9 mouse cellular contexts compared by ENCODE assay signal in the genomic region with DNA sequence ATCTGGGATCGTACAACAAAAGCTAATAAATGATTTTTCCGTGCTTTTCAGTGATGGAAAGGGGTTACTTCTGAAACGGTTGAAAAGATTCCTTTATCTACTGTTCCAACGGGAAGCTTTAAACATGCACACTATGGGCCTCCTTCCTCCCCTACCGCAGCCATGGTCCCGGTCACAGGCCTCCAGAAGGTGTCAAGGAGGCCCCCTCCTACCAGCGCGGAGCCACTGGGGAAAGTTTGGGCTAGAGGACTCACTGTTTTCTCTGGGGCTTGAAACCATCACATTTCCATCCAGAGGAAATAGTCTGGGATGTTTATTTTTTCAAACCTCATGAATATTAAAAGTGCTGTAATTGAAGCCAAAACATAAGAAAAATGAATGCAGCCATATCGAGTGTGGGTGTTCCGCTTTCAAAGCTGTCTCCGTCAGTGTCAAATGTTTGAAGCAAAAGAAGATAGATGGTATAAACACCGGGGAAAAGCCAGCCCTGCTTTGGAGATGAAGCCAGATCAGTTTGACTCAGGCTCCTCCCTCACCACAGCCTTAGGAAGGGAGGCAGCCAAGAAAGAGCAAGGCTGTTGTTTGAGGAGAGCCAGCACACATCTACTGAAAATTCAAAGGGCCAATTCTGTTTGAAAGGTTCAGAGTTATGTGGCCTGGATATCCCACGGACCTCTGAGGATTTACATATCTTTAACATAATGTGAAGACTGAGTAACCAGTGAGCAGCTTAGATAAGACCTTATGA.
DNase-seq lines count a peak whose midpoint lies in the region; ATAC-seq and TF ChIP-seq lines count a peak whose summit lies in the region.
"Had no signal": no experiment of that assay in that cellular context is flagged by ENCODE, and none has a peak within 500 bp of the region (broad histone marks: within the 10 kb centered on the region; RNA-seq: fewer than 3 reads in every experiment).

No protein-coding gene starts in this region.

- 37% methylated on average over 13 of the region's 13 CpGs for WGBS in kidney, adult 2 months
- WGBS in forebrain, embryonic 10.5 days: 76% methylated on average over 13 of the region's 13 CpGs
- 22% methylated on average over 13 of the region's 13 CpGs for WGBS in midbrain, embryonic 15.5 days

- TF ChIP-seq POLR2A in kidney, adult 2 months (IDR thresholded peaks at IDR 0.05; ENCODE audit: low read depth, low read length): no peak

- no peak for TF ChIP-seq CTCF in kidney, adult 2 months (conservative IDR thresholded peaks at IDR 0.05; ENCODE audit: insufficient read depth, insufficient read length, low read depth, low read length)

- H3K9ac ChIP-seq in midbrain, embryonic 15.5 days: no peak overlapping the region

- no peaks in the 10 kb centered on the region for H3K9me3 ChIP-seq in forebrain, embryonic 10.5 days
- no peaks in the 10 kb centered on the region for H3K9me3 ChIP-seq in midbrain, embryonic 15.5 days

- no peaks in the 10 kb centered on the region for H3K36me3 ChIP-seq in kidney, adult 2 months (ENCODE audit: control insufficient read depth, insufficient read depth, low read length)
- no peaks in the 10 kb centered on the region for H3K36me3 ChIP-seq in forebrain, embryonic 10.5 days (replicated peaks)
- H3K36me3 ChIP-seq in midbrain, embryonic 15.5 days (replicated peaks): no peaks in the 10 kb centered on the region

- ATAC-seq in midbrain, embryonic 15.5 days (replicated peaks): peak; percentile 85

- H3K27ac ChIP-seq in kidney, adult 2 months (ENCODE audit: insufficient read depth, low read depth, low read length): no peak overlapping the region
- H3K27ac ChIP-seq in forebrain, embryonic 10.5 days: peak overlapping the region; percentile 53; the same call in 1 of the 2 replicates
- H3K27ac ChIP-seq in midbrain, embryonic 15.5 days: peak overlapping the region; percentile 75

- H3K27me3 ChIP-seq in kidney, adult 2 months (replicated peaks; ENCODE audit: control insufficient read depth, insufficient read depth, low read length): no peaks in the 10 kb centered on the region
- peaks cover 3% of the 10 kb centered on the region; the same call in 1 of the 2 replicates for H3K27me3 ChIP-seq in forebrain, embryonic 10.5 days (ENCODE audit: poor library complexity, severe bottlenecking)
- no peaks in the 10 kb centered on the region for H3K27me3 ChIP-seq in midbrain, embryonic 15.5 days (replicated peaks)

- peak; percentile 22 for DNase-seq in kidney, postnatal 10 days
- DNase-seq in kidney, adult 2 months: no peak
- no peak for DNase-seq in forebrain, embryonic 10.5 days (ENCODE audit: extremely low spot score, low spot score)
- peak; percentile 40 to 54 for DNase-seq in layer of hippocampus, adult 8-10 months (ENCODE audit: low spot score in 2 of 2)
- no peak for DNase-seq in thymus, adult 18-20 months
- DNase-seq in MN1 (ENCODE audit: low spot score): no peak
- DNase-seq in heart, postnatal 4 days: no peak
- DNase-seq: heart, postnatal 10 days had no signal

- H3K4me2 ChIP-seq in midbrain, embryonic 15.5 days: peak overlapping the region; percentile 18; the same call in 1 of the 2 replicates

- no peak overlapping the region for H3K4me3 ChIP-seq in kidney, adult 2 months (ENCODE audit: insufficient read depth, low read depth, low read length)
- H3K4me3 ChIP-seq in forebrain, embryonic 10.5 days: no peak overlapping the region
- H3K4me3 ChIP-seq in midbrain, embryonic 15.5 days: no peak overlapping the region

- no peaks in the 10 kb centered on the region for H3K4me1 ChIP-seq in kidney, adult 2 months (ENCODE audit: control insufficient read depth, insufficient read depth, low read length)
- H3K4me1 ChIP-seq in forebrain, embryonic 10.5 days: peaks cover 14% of the 10 kb centered on the region
- H3K4me1 ChIP-seq in midbrain, embryonic 15.5 days: peaks cover 14% of the 10 kb centered on the region

Comparison
In these comparisons a context has a peak if more than half of its experiments do, and no peak if none do; other contexts are left out.
1. DNase-seq: peak in kidney, postnatal 10 days (single experiment) and layer of hippocampus, adult 8-10 months (2 of 2); none in kidney, adult 2 months (single experiment), forebrain, embryonic 10.5 days (single experiment), thymus, adult 18-20 months (0 of 2), MN1 (single experiment) and heart, postnatal 4 days (single experiment).